Mouse (Mus musculus) megakaryocyte-erythroid progenitor cell, adult 5-6 weeks (primary cell): ENCODE results near the gene Gm6096. TPM values are rescaled to one million over a fixed set of nuclear protein-coding genes. Genes with fewer than 3 reads are reported as not detected.

ENCODE experiments used
- ATAC-seq: replicated peaks from 2 replicates; pipeline ENCODE4 v1.8.0; 2016; ENCODE audit warnings: mild to moderate bottlenecking, inconsistent platforms; ENCODE audit not compliant: severe bottlenecking, poor library complexity, low FRiP score, low TSS enrichment
- total RNA-seq, 2 experiments: library from RNA; stranded (forward) in 1 of 2; stranded (reverse) in 1 of 2; fragments of 200-1000, 215-1000 nt in 1 of 2; fragments of >200 nt in 1 of 2; fragmentation: Nextera tagmentation in 1 of 2; gene quantifications; 2 replicates each; pipeline ENCODE4 v1.2.3; 2014 to 2017

The Gm6096 gene
- total RNA-seq, 2 experiments from 2014 or later = not detected

GRCm38 (mm10) chr7:34291265-34291664, 40.4 kb downstream of the Gm6096 start:
- ATAC-seq = 0 out of 2 replicates have a peak, but pooled peaks have one; percentile 41

DNA sequence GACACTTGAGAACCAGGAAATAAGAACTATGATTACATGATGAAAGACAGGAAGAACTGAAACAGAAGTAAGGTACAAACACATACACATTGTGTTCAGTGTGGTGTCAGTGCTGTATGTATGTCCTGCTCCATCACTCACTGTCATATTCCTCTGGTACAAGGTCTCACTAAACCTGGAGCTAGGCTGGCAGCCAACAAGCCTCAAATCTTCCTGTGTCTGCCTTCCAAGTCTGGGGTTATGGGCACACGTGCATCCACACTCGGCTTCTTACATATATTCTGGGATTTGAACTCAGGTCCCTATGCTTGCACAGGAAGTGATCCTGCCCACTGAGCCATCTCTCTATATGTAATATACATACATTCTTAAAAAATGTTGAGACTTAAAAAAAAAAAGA, 41.8 kb downstream of the Gm6096 start:
- ATAC-seq = no peak

- no peak for ATAC-seq
These were observed 45.3 kb downstream of the Gm6096 start for GRCm38 (mm10) chr7:34296124-34296523.

- no peak for ATAC-seq
These were observed 48.0 kb downstream of the Gm6096 start for GRCm38 (mm10) chr7:34298818-34299217.

Other genes starting within 250 kb of the Gm6096 start
- gene Scgb2b27, start 237.1 kb upstream of the Gm6096 start, total RNA-seq (2014; fragmentation: Nextera tagmentation) = not detected in 2 replicates
- gene Scgb2b27, start 237.1 kb upstream of the Gm6096 start, total RNA-seq (2017) = not detected in 2 replicates
- gene Scgb1b27, start 229.6 kb upstream of the Gm6096 start, total RNA-seq (2014; fragmentation: Nextera tagmentation) = not detected in 2 replicates
- not detected in 2 replicates for gene Scgb1b27, start 229.6 kb upstream of the Gm6096 start, total RNA-seq (2017)
- not detected in 2 replicates for gene Scgb1b30, start 155.6 kb upstream of the Gm6096 start, total RNA-seq (2014; fragmentation: Nextera tagmentation)
- not detected in 2 replicates for gene Scgb1b30, start 155.6 kb upstream of the Gm6096 start, total RNA-seq (2017)
- not detected in 2 replicates for gene Wtip, start 117.8 kb upstream of the Gm6096 start, total RNA-seq (2014; fragmentation: Nextera tagmentation)
- not detected in 2 replicates for gene Wtip, start 117.8 kb upstream of the Gm6096 start, total RNA-seq (2017)
- 180 and 188 TPM in 2 replicates for gene Uba2, start 81.4 kb upstream of the Gm6096 start, total RNA-seq (2014; fragmentation: Nextera tagmentation)
- gene Uba2, start 81.4 kb upstream of the Gm6096 start, total RNA-seq (2017) = 234 and 250 TPM in 2 replicates
- 15.2 and 18.2 TPM in 2 replicates for gene Pdcd2l, start 54.4 kb upstream of the Gm6096 start, total RNA-seq (2014; fragmentation: Nextera tagmentation)
- 27.4 and 39.7 TPM in 2 replicates for gene Pdcd2l, start 54.4 kb upstream of the Gm6096 start, total RNA-seq (2017)
- 178 and 238 TPM in 2 replicates for gene Gpi1, start 20.7 kb upstream of the Gm6096 start, total RNA-seq (2014; fragmentation: Nextera tagmentation)
- 139 and 227 TPM in 2 replicates for gene Gpi1, start 20.7 kb upstream of the Gm6096 start, total RNA-seq (2017)
- gene 4931406P16Rik, start 62.5 kb downstream of the Gm6096 start, total RNA-seq (2014; fragmentation: Nextera tagmentation) = 18.1 and 31.2 TPM in 2 replicates
- gene 4931406P16Rik, start 62.5 kb downstream of the Gm6096 start, total RNA-seq (2017) = 16.2 and 20.3 TPM in 2 replicates
- gene Lsm14a, start 142.3 kb downstream of the Gm6096 start, total RNA-seq (2014; fragmentation: Nextera tagmentation) = 102 and 120 TPM in 2 replicates
- 77.0 and 82.9 TPM in 2 replicates for gene Lsm14a, start 142.3 kb downstream of the Gm6096 start, total RNA-seq (2017)